Mouse (Mus musculus) brain, embryonic 18.5 days (tissue): Measurements from ENCODE around the gene Ntng2.

ENCODE experiments used
- DNase-seq: peaks from one replicate; pipeline ENCODE4 v3.0.0-alpha.2; 2012; ENCODE audit warnings: low read depth, low spot score

Ntng2 gene

GRCm38 (mm10) chr2:29191216-29192215 lies 61.3 kb downstream of the Ntng2 start:
- DNase-seq = no peak

DNA sequence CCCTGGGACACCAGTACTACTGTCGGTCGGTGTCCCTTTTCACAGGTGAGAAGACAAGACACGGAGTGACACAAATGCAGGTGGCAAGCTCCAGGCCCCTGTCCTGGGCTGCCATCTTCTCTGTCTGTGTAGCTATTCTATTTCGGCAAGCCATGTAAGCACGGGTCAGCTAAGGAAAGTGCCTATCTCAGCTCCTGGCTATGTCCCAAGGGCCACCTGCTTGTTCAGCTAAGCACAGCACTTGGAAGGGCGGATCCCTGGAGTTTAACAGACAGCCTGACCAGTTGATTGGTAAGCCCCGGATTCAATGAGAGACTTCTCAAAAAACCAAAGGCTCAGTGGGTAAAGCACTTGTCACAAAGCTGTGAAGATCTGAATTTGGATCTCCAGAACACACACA lies 62.4 kb downstream of the Ntng2 start:
- DNase-seq = no peak

DNA sequence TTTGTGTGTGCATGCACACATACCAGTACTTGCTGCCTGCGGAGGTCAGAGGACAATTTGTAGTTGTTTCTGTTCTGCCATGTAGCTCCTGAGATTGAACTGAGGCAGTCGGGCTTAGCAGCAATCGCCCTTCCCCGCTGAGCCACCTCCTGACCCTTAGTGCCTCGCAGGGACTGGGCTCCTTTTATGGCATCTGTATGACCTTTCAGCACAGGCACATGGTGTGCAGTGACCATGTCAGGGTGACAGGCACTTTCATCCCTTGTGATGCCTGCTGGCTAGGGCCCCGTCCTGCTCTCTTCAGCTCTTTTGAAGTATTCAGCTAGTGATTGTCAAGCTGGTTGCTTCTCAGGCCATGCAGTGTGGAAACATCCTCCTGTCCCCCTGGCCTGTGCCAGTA lies 66.6 kb downstream of the Ntng2 start:
- no peak for DNase-seq

DNA sequence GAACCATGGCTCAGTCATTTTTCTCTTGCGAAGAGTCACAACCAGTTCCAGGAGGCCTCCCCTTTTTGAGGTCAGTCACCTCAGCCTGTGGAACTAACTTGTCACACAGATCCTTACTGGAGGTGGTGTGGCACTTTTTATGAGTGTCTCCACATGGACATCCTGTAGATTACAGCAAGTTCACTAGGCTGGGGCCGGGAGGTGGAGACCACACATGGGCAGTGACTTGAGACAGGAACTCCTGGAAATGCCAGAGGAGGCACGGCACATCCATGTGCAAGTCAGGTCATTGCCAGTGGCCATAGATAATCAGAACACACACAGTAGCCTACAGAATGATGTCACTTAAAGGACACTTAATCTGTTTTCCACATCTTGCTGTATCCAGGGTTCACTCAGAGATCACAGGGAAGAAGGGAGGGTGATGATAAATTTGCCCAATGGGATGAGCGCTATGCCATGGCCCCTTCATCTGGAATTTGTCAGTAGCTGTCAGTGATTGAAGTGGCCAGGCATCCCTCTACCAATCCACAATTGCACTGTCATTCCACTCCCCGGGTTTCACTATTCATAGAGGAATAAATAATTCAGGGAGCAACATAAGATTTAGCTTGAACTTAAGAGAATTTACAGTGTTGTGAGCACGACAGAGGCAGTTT lies 69.4 kb downstream of the Ntng2 start:
- DNase-seq = no peak

DNA sequence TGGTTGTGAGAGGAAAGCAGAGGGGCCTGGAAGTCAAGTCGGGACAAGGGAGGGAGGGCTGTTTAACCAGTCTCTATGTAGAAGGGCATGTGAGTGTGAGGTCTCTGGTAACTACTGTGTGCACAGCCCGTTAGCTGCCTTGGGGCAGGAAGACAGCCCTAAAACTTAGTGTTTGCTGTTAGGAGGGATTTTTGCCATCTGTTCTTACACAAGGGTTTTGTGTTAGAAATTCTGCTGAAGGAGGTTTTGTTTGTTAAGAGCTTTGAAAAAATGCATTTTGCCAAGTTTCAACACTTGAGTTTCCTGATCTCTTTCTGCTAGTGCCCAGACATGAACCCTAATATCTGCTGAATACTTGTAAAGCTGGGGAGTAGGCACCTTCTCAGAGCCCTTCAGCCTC lies 71.7 kb downstream of the Ntng2 start:
- DNase-seq = no peak

DNA sequence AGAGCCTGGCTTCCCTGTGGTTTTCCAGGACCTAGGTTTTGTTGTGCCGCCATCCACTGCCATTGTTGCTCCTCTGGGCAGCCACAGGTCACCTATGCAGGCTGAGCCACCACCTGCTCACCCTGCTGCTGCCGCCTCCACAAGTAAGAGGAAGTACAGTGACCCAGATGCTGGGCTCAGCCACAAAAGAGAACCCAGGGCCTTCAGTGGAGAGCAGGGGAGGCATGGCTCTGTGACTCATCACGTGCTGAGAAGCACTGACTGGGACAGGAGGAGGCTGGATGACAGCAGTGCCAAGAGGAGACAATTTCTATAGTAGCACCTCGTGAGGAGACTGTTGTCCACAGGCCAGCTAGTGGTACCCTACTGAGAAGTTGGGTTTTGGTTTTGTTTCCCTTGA lies 73.0 kb downstream of the Ntng2 start:
- no peak for DNase-seq

- no peak for DNase-seq
Measured at GRCm38 (mm10) chr2:29174887-29175286, 77.9 kb downstream of the Ntng2 start.

DNA sequence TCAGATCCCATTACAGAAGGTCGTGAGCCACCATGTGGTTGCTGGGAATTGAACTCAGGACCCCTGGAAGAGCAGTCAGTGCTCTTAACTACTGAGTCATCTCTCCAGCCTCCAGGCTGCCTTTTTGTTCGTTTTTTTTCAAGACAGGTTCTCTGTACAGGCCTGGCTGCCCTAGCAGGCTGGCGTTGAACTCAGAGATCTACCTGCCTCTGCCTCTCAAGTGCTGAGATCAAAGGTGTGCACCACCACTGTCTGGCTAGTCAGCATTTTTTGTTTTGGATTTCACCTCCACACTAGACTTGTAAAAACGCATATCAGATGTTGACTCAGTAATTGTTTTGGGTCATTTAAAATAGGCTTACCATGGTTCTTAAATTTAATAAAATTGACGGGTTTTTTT lies 84.7 kb downstream of the Ntng2 start:
- no peak for DNase-seq

GRCm38 (mm10) chr2:29151941-29152340 lies 100.9 kb downstream of the Ntng2 start:
- no peak for DNase-seq
